Mouse (Mus musculus): ENCODE measurements at regions not wholly inside any gene's neighbourhood (a gene's known extent, or its start where the extent isn't known, plus 50 kb on each side); places are given as distances from the start of the nearest gene placed in this dataset.

- TF ChIP-seq USF1 (IDR thresholded peaks at IDR 0.05; ENCODE audit: low read depth) (no peak), CTCF (IDR thresholded peaks at IDR 0.05; ENCODE audit: control insufficient read depth, insufficient read depth, insufficient read length) (no peak), CEBPB (IDR thresholded peaks at IDR 0.05; ENCODE audit: low read depth) (no peak), MYOD1 (IDR thresholded peaks at IDR 0.05; ENCODE audit: control insufficient read depth, insufficient read length, low read depth) (no peak), MAX (IDR thresholded peaks at IDR 0.05) (no peak), MYOG (IDR thresholded peaks at IDR 0.05; ENCODE audit: control insufficient read depth, extremely low read depth, insufficient read length) (no peak), FOSL1 (IDR thresholded peaks at IDR 0.05; ENCODE audit: insufficient read depth, low read length, poor library complexity, severe bottlenecking) (no peak)
These were observed 180.9 kb downstream of the Gm45692 start for GRCm38 (mm10) chr8:26300246-26300645.

All from C2C12 (cell line).